Mouse (Mus musculus): Measurements from ENCODE around the gene Gnb1l. TPM values are rescaled to one million over a fixed set of nuclear protein-coding genes. Genes with fewer than 3 reads are reported as not detected.
A peak's percentile ranks its signal among the peaks of the same experiment; 100 is the strongest.

The Gnb1l gene
- polyA plus RNA-seq, 1 experiment from 2014 or later: 13.2 TPM

GRCm38 (mm10) chr16:18503566-18504342, 5.2 kb downstream of the Gnb1l start:
- Histone ChIP-seq H3K9ac (replicated peaks; ENCODE audit: low read length) (no peak overlapping the region), H3K4me1 (ENCODE audit: control insufficient read depth, insufficient read depth, low read length) (peaks cover 5% of the 10 kb centered on the region), H3K4me2 (ENCODE audit: low read depth, low read length) (no peak overlapping the region), H3K27me3 (ENCODE audit: control insufficient read depth, insufficient read depth, low read length) (no peaks in the 10 kb centered on the region), H3K36me3 (replicated peaks; ENCODE audit: control insufficient read depth, insufficient read depth, low read depth, low read length) (peaks cover 4% of the 10 kb centered on the region; the same call in 1 of the 2 replicates), H3K9me3 (replicated peaks; ENCODE audit: control insufficient read depth, low read length) (no peaks in the 10 kb centered on the region; the same call in 1 of the 2 replicates), H3K27ac (replicated peaks; ENCODE audit: low read depth, low read length) (no peak overlapping the region), H3K4me3 (ENCODE audit: low read depth, low read length) (no peak overlapping the region)
- DNase-seq (ENCODE audit: low spot score) (no peak), ATAC-seq (replicated peaks; ENCODE audit: insufficient number of reproducible peaks, low FRiP score, low TSS enrichment, low read depth) (no peak)
- 93% methylated on average over 14 of the region's 14 CpGs for WGBS

GRCm38 (mm10) chr16:18506524-18507199, 8.1 kb downstream of the Gnb1l start:
- Histone ChIP-seq H3K27ac (replicated peaks; ENCODE audit: low read depth, low read length) (no peak overlapping the region), H3K9me3 (replicated peaks; ENCODE audit: control insufficient read depth, low read length) (no peaks in the 10 kb centered on the region; the same call in 1 of the 2 replicates), H3K36me3 (replicated peaks; ENCODE audit: control insufficient read depth, insufficient read depth, low read depth, low read length) (no peaks in the 10 kb centered on the region; the same call in 1 of the 2 replicates), H3K4me1 (ENCODE audit: control insufficient read depth, insufficient read depth, low read length) (no peaks in the 10 kb centered on the region), H3K4me3 (ENCODE audit: low read depth, low read length) (no peak overlapping the region), H3K27me3 (ENCODE audit: control insufficient read depth, insufficient read depth, low read length) (no peaks in the 10 kb centered on the region), H3K9ac (replicated peaks; ENCODE audit: low read length) (no peak overlapping the region), H3K4me2 (ENCODE audit: low read depth, low read length) (no peak overlapping the region)
- 94% methylated on average over 3 of the region's 3 CpGs for WGBS
- ATAC-seq (replicated peaks; ENCODE audit: insufficient number of reproducible peaks, low FRiP score, low TSS enrichment, low read depth) (0 out of 2 replicates have a peak, but pooled peaks have one; percentile 61), DNase-seq (ENCODE audit: low spot score) (no peak)

GRCm38 (mm10) chr16:18507200-18507549, 8.7 kb downstream of the Gnb1l start:
- ATAC-seq (replicated peaks; ENCODE audit: insufficient number of reproducible peaks, low FRiP score, low TSS enrichment, low read depth): no peak
- H3K27ac ChIP-seq (replicated peaks; ENCODE audit: low read depth, low read length): no peak overlapping the region

GRCm38 (mm10) chr16:18511741-18512140, 13.2 kb downstream of the Gnb1l start:
- Histone ChIP-seq H3K27me3 (ENCODE audit: control insufficient read depth, insufficient read depth, low read length) (no peaks in the 10 kb centered on the region), H3K4me1 (ENCODE audit: control insufficient read depth, insufficient read depth, low read length) (no peaks in the 10 kb centered on the region), H3K4me3 (ENCODE audit: low read depth, low read length) (no peak overlapping the region), H3K9ac (replicated peaks; ENCODE audit: low read length) (no peak overlapping the region), H3K27ac (replicated peaks; ENCODE audit: low read depth, low read length) (no peak overlapping the region), H3K9me3 (replicated peaks; ENCODE audit: control insufficient read depth, low read length) (no peaks in the 10 kb centered on the region), H3K4me2 (ENCODE audit: low read depth, low read length) (no peak overlapping the region), H3K36me3 (replicated peaks; ENCODE audit: control insufficient read depth, insufficient read depth, low read depth, low read length) (no peaks in the 10 kb centered on the region)
- DNase-seq (ENCODE audit: low spot score) (no peak), ATAC-seq (replicated peaks; ENCODE audit: insufficient number of reproducible peaks, low FRiP score, low TSS enrichment, low read depth) (no peak)
- WGBS: 88% methylated on average over 5 of the region's 5 CpGs

More at GRCm38 (mm10) chr16:18507200-18507549, 8.7 kb downstream of the Gnb1l start:
- Histone ChIP-seq H3K4me2 (ENCODE audit: low read depth, low read length) (no peak overlapping the region), H3K9me3 (replicated peaks; ENCODE audit: control insufficient read depth, low read length) (no peaks in the 10 kb centered on the region; the same call in 1 of the 2 replicates), H3K4me3 (ENCODE audit: low read depth, low read length) (no peak overlapping the region), H3K9ac (replicated peaks; ENCODE audit: low read length) (no peak overlapping the region), H3K4me1 (ENCODE audit: control insufficient read depth, insufficient read depth, low read length) (no peaks in the 10 kb centered on the region), H3K36me3 (replicated peaks; ENCODE audit: control insufficient read depth, insufficient read depth, low read depth, low read length) (no peaks in the 10 kb centered on the region; the same call in 1 of the 2 replicates), H3K27me3 (ENCODE audit: control insufficient read depth, insufficient read depth, low read length) (no peaks in the 10 kb centered on the region)
- WGBS: 54% methylated on average over 1 of the region's 1 CpGs
- DNase-seq (ENCODE audit: low spot score): no peak

- DNase-seq (ENCODE audit: low spot score): no peak
- Histone ChIP-seq H3K36me3 (replicated peaks; ENCODE audit: control insufficient read depth, insufficient read depth, low read depth, low read length) (no peaks in the 10 kb centered on the region), H3K4me1 (ENCODE audit: control insufficient read depth, insufficient read depth, low read length) (no peaks in the 10 kb centered on the region), H3K4me3 (ENCODE audit: low read depth, low read length) (no peak overlapping the region), H3K27me3 (ENCODE audit: control insufficient read depth, insufficient read depth, low read length) (no peaks in the 10 kb centered on the region), H3K9ac (replicated peaks; ENCODE audit: low read length) (no peak overlapping the region), H3K9me3 (replicated peaks; ENCODE audit: control insufficient read depth, low read length) (no peaks in the 10 kb centered on the region), H3K27ac (replicated peaks; ENCODE audit: low read depth, low read length) (no peak overlapping the region), H3K4me2 (ENCODE audit: low read depth, low read length) (no peak overlapping the region)
- ATAC-seq (replicated peaks; ENCODE audit: insufficient number of reproducible peaks, low FRiP score, low TSS enrichment, low read depth): no peak
- 57% methylated on average over 6 of the region's 6 CpGs for WGBS
Measured at GRCm38 (mm10) chr16:18513508-18513907, 15.0 kb downstream of the Gnb1l start.

GRCm38 (mm10) chr16:18518091-18518490, 19.6 kb downstream of the Gnb1l start:
- Histone ChIP-seq H3K27me3 (ENCODE audit: control insufficient read depth, insufficient read depth, low read length) (no peaks in the 10 kb centered on the region), H3K4me3 (ENCODE audit: low read depth, low read length) (no peak overlapping the region), H3K36me3 (replicated peaks; ENCODE audit: control insufficient read depth, insufficient read depth, low read depth, low read length) (no peaks in the 10 kb centered on the region), H3K9me3 (replicated peaks; ENCODE audit: control insufficient read depth, low read length) (no peaks in the 10 kb centered on the region), H3K4me1 (ENCODE audit: control insufficient read depth, insufficient read depth, low read length) (no peaks in the 10 kb centered on the region), H3K9ac (replicated peaks; ENCODE audit: low read length) (no peak overlapping the region), H3K4me2 (ENCODE audit: low read depth, low read length) (no peak overlapping the region), H3K27ac (replicated peaks; ENCODE audit: low read depth, low read length) (no peak overlapping the region)
- DNase-seq (ENCODE audit: low spot score) (no peak), ATAC-seq (replicated peaks; ENCODE audit: insufficient number of reproducible peaks, low FRiP score, low TSS enrichment, low read depth) (no peak)

- Histone ChIP-seq H3K9me3 (replicated peaks; ENCODE audit: control insufficient read depth, low read length) (no peaks in the 10 kb centered on the region), H3K4me2 (ENCODE audit: low read depth, low read length) (no peak overlapping the region), H3K27ac (replicated peaks; ENCODE audit: low read depth, low read length) (no peak overlapping the region), H3K4me3 (ENCODE audit: low read depth, low read length) (no peak overlapping the region), H3K27me3 (ENCODE audit: control insufficient read depth, insufficient read depth, low read length) (no peaks in the 10 kb centered on the region), H3K4me1 (ENCODE audit: control insufficient read depth, insufficient read depth, low read length) (no peaks in the 10 kb centered on the region), H3K9ac (replicated peaks; ENCODE audit: low read length) (no peak overlapping the region), H3K36me3 (replicated peaks; ENCODE audit: control insufficient read depth, insufficient read depth, low read depth, low read length) (no peaks in the 10 kb centered on the region)
- DNase-seq (ENCODE audit: low spot score): no peak
- WGBS: 93% methylated on average over 8 of the region's 8 CpGs
- no peak for ATAC-seq (replicated peaks; ENCODE audit: insufficient number of reproducible peaks, low FRiP score, low TSS enrichment, low read depth)
Measured at GRCm38 (mm10) chr16:18523563-18524245, 25.2 kb downstream of the Gnb1l start.

- Histone ChIP-seq H3K36me3 (replicated peaks; ENCODE audit: control insufficient read depth, insufficient read depth, low read depth, low read length) (no peaks in the 10 kb centered on the region), H3K4me2 (ENCODE audit: low read depth, low read length) (no peak overlapping the region), H3K4me3 (ENCODE audit: low read depth, low read length) (no peak overlapping the region), H3K4me1 (ENCODE audit: control insufficient read depth, insufficient read depth, low read length) (no peaks in the 10 kb centered on the region), H3K9me3 (replicated peaks; ENCODE audit: control insufficient read depth, low read length) (no peaks in the 10 kb centered on the region), H3K9ac (replicated peaks; ENCODE audit: low read length) (no peak overlapping the region), H3K27me3 (ENCODE audit: control insufficient read depth, insufficient read depth, low read length) (no peaks in the 10 kb centered on the region), H3K27ac (replicated peaks; ENCODE audit: low read depth, low read length) (no peak overlapping the region)
- 85% methylated on average over 5 of the region's 5 CpGs for WGBS
- no peak for DNase-seq (ENCODE audit: low spot score)
- no peak for ATAC-seq (replicated peaks; ENCODE audit: insufficient number of reproducible peaks, low FRiP score, low TSS enrichment, low read depth)
Measured at GRCm38 (mm10) chr16:18528656-18529055, 30.1 kb downstream of the Gnb1l start.

Measured in embryonic facial prominence, embryonic 11.5 days (tissue).